Mouse (Mus musculus) ES-E14 (cell line): ENCODE measurements around the gene Frmpd3.

Experiments used
- CHD2 ChIP-seq: IDR thresholded peaks from 2 replicates; pipeline ENCODE4 v1.6.1; 2014; ENCODE audit warnings: mild to moderate bottlenecking, low read depth, low read length, inconsistent platforms
- HCFC1 ChIP-seq: IDR thresholded peaks from 2 replicates; pipeline ENCODE4 v1.6.1; 2012; ENCODE audit warnings: low read length, inconsistent platforms, borderline replicate concordance; ENCODE audit not compliant: insufficient read depth
- ZNF384 ChIP-seq: IDR thresholded peaks from 2 replicates; pipeline ENCODE4 v1.6.1; 2012; ENCODE audit warnings: low read depth, low read length, inconsistent platforms

DNA sequence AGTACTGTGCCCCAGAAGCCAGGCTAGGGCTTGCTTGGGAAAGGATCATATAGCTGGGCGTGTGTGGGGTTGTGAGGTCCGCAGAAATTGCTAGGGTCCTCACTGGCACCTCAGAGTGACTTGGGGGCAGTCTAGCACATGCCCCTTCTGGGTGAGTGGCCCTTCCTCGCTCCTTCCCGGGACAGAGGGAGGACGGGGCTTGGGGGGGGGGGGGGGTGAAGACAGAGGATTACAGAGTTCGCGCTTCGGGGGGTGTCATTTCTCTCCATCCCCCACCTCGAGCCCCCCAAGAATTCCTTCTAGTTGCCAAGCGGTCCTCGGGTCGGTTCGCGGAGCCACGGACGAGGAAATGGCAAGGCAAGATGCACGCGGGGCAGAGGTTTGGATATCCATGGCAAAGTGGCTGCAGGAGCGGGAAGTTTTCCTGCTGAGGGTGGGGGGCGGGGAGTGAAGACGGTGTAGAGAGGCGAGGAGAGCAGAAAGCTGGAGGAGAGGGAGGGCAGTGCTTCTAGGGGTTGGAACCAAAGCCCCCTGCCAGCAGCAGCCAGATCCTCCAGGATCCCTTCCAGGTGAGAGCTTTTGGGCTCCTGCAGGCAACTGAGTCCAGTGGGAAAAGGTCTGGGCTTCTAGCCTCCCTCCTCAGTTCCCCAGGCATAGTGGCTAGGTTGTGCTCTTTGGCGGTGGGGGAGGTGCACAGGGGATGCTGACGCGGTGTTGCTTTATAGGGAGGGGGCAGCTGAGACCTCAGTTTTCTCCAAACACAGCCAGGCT is 515 bp downstream of the Frmpd3 start:
- TF ChIP-seq HCFC1: no peak
- no peak for TF ChIP-seq CHD2
- TF ChIP-seq ZNF384: no peak
